ENCODE assay signal across 8 mouse cellular contexts in the genomic region with DNA sequence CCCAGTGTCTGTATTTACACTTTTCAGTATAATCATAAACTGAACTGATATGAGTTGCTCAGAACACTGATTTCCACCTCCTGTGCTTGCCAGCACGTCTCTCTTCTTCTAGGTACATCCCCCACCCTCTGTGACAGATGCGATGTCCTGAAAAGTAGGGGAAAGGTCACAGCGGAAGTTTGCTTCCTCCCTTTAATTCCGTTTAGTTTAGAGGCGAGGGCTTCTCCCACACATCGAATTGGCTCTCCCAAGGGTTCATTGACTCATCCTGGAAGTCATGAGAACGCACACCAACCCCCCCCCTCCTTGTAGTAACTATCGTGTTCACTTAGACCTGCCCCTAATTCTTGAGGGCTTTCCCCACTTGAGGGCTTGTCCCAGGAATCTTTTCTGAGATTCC. TPM values are rescaled to one million over a fixed set of nuclear protein-coding genes. Genes with fewer than 3 reads are reported as not detected.
DNase-seq lines count a peak whose midpoint lies in the region; ATAC-seq and TF ChIP-seq lines count a peak whose summit lies in the region.

No protein-coding gene starts in this region.

- H3K27me3 ChIP-seq in testis, adult 2 months (ENCODE audit: control insufficient read depth, insufficient read depth, low read length): no peaks in the 10 kb centered on the region
- H3K27me3 ChIP-seq in heart, embryonic 14.5 days (ENCODE audit: control insufficient read depth, insufficient read depth, low read length): no peaks in the 10 kb centered on the region
- peaks cover 12% of the 10 kb centered on the region for H3K27me3 ChIP-seq in liver, embryonic 13.5 days
- no peaks in the 10 kb centered on the region for H3K27me3 ChIP-seq in hindbrain, postnatal 0 days (ENCODE audit: insufficient read depth, low read length)

- H3K27ac ChIP-seq in testis, adult 2 months (ENCODE audit: control insufficient read depth, insufficient read depth, low read depth, low read length): no peak overlapping the region
- 0 out of 4 replicates have a peak overlapping the region, but pooled peaks of 1 of the 2 experiments have one; percentile 17 for H3K27ac ChIP-seq in heart, embryonic 14.5 days (replicated peaks in 1 of 2; ENCODE audit: control insufficient read depth in 1 of 2, insufficient read depth in 1 of 2, low read depth in 2 of 2, low read length in 2 of 2)
- H3K27ac ChIP-seq in liver, embryonic 13.5 days: peak overlapping the region; percentile 68
- no peak overlapping the region for H3K27ac ChIP-seq in hindbrain, postnatal 0 days

- no peak for ATAC-seq in heart, embryonic 14.5 days (ENCODE audit: insufficient number of reproducible peaks, insufficient read depth, low FRiP score, low read depth)
- no peak for ATAC-seq in liver, embryonic 13.5 days (ENCODE audit: low read depth)
- ATAC-seq in hindbrain, postnatal 0 days: no peak

- TF ChIP-seq CTCF in testis, adult 2 months (IDR thresholded peaks at IDR 0.05; ENCODE audit: control insufficient read depth, insufficient read depth, insufficient replicate concordance, low read depth, low read length): no peak
- no peak for TF ChIP-seq CTCF in hindbrain, postnatal 0 days (IDR thresholded peaks at IDR 0.05; ENCODE audit: low read depth)

- H3K9me3 ChIP-seq in heart, embryonic 14.5 days (ENCODE audit: control insufficient read depth, low read length): no peaks in the 10 kb centered on the region
- no peaks in the 10 kb centered on the region for H3K9me3 ChIP-seq in liver, embryonic 13.5 days (replicated peaks)
- no peaks in the 10 kb centered on the region for H3K9me3 ChIP-seq in hindbrain, postnatal 0 days (ENCODE audit: low read length)

- no peak for TF ChIP-seq POLR2A in testis, adult 2 months (IDR thresholded peaks at IDR 0.05; ENCODE audit: control insufficient read depth, low read depth, low read length)

- 4% methylated on average over 8 of the region's 8 CpGs for WGBS in heart, embryonic 14.5 days
- WGBS in liver, embryonic 13.5 days (ENCODE audit: insufficient replicate concordance): 3% methylated on average over 8 of the region's 8 CpGs
- 22% methylated on average over 8 of the region's 8 CpGs for WGBS in hindbrain, postnatal 0 days

- H3K9ac ChIP-seq in heart, embryonic 14.5 days (ENCODE audit: low read length): no peak overlapping the region
- no peak overlapping the region; the same call in 1 of the 2 replicates for H3K9ac ChIP-seq in liver, embryonic 13.5 days
- no peak overlapping the region for H3K9ac ChIP-seq in hindbrain, postnatal 0 days (replicated peaks; ENCODE audit: low read length)

- H3K4me1 ChIP-seq in testis, adult 2 months (ENCODE audit: control insufficient read depth, insufficient read depth, low read length): peaks cover 9% of the 10 kb centered on the region
- H3K4me1 ChIP-seq in heart, embryonic 14.5 days (ENCODE audit: control insufficient read depth in 2 of 2, insufficient read depth in 2 of 2, low read length in 2 of 2): peaks cover 9 to 13% of the 10 kb centered on the region in 2 experiments
- peaks cover 35% of the 10 kb centered on the region for H3K4me1 ChIP-seq in liver, embryonic 13.5 days (replicated peaks)
- H3K4me1 ChIP-seq in hindbrain, postnatal 0 days (ENCODE audit: insufficient read depth, low read length): 0 out of 2 replicates have a peak, but pooled peaks cover 10% of the 10 kb centered on the region

- peak overlapping the region; percentile 52 for H3K4me2 ChIP-seq in heart, embryonic 14.5 days (ENCODE audit: low read length)
- peak overlapping the region; percentile 43 for H3K4me2 ChIP-seq in liver, embryonic 13.5 days
- no peak overlapping the region for H3K4me2 ChIP-seq in hindbrain, postnatal 0 days (ENCODE audit: low read depth, low read length)

- DNase-seq in testis, postnatal 14 days (ENCODE audit: low spot score): no peak
- DNase-seq in liver, embryonic 13.5 days: no peak
- DNase-seq in thymus, postnatal 25 days: peak; percentile 43
- no peak for DNase-seq in hindbrain, postnatal 0 days (ENCODE audit: low spot score)
- DNase-seq in right cerebral cortex, adult 18-20 months: no peak
- no peak for DNase-seq in gastrocnemius, postnatal 4 days (ENCODE audit: low spot score in 2 of 2)

- H3K36me3 ChIP-seq in testis, adult 2 months (ENCODE audit: control insufficient read depth, insufficient read depth, low read length): no peaks in the 10 kb centered on the region
- H3K36me3 ChIP-seq in heart, embryonic 14.5 days (ENCODE audit: control insufficient read depth, insufficient read depth, low read length): peaks cover 16% of the 10 kb centered on the region
- peaks cover 16% of the 10 kb centered on the region for H3K36me3 ChIP-seq in liver, embryonic 13.5 days
- no peaks in the 10 kb centered on the region for H3K36me3 ChIP-seq in hindbrain, postnatal 0 days (ENCODE audit: insufficient read depth, low read length)

- H3K4me3 ChIP-seq in testis, adult 2 months (ENCODE audit: control insufficient read depth, low read depth, low read length): peak overlapping the region; percentile 9; the same call in 1 of the 2 replicates
- H3K4me3 ChIP-seq in heart, embryonic 14.5 days (ENCODE audit: control insufficient read depth in 1 of 2, insufficient read depth in 1 of 2, low read depth in 1 of 2, low read length in 2 of 2): no peak overlapping the region
- no peak overlapping the region for H3K4me3 ChIP-seq in liver, embryonic 13.5 days (replicated peaks)
- H3K4me3 ChIP-seq in hindbrain, postnatal 0 days (ENCODE audit: low read length): no peak overlapping the region

RNA-seq across cellular contexts. Expression of a gene that starts 1.3 kb away (rescaled TPM):
- polyA plus RNA-seq in testis, adult 2 months (2012; rRNA removed): 54.0 and 56.2 TPM in 2 replicates
- polyA plus RNA-seq in heart, embryonic 14.5 days (2014; fragmentation: Nextera tagmentation; extraction: Ambion mirVana): 26.4 and 28.2 TPM in 2 replicates
- 17.0 and 18.6 TPM in 2 replicates for polyA plus RNA-seq in liver, embryonic 13.5 days (2015; fragmentation: Nextera tagmentation; extraction: Ambion mirVana)
- 26.5 and 35.8 TPM in 2 replicates for total RNA-seq in hindbrain, postnatal 0 days (2014; rRNA removed)
- 23.3 and 25.6 TPM in 2 replicates for polyA plus RNA-seq in hindbrain, postnatal 0 days (2015; fragmentation: Nextera tagmentation; extraction: Ambion mirVana)
- 1 to 10 TPM; 7.5 to 9.5 TPM for total RNA-seq in gastrocnemius, postnatal 4 days (2021)

RNA-seq across cellular contexts. Expression of a gene that starts 8.4 kb away (rescaled TPM):
- 1,251 and 1,390 TPM in 2 replicates for polyA plus RNA-seq in testis, adult 2 months (2012; rRNA removed)
- 0.20 and 0.35 TPM in 2 replicates for polyA plus RNA-seq in heart, embryonic 14.5 days (2014; fragmentation: Nextera tagmentation; extraction: Ambion mirVana)
- 0.10 and 0.12 TPM in 2 replicates for polyA plus RNA-seq in liver, embryonic 13.5 days (2015; fragmentation: Nextera tagmentation; extraction: Ambion mirVana)
- 0.79 and 2.1 TPM in 2 replicates for total RNA-seq in hindbrain, postnatal 0 days (2014; rRNA removed)
- 0.29 and 0.39 TPM in 2 replicates for polyA plus RNA-seq in hindbrain, postnatal 0 days (2015; fragmentation: Nextera tagmentation; extraction: Ambion mirVana)
- under 1 TPM in 1 of 2 experiments, not detected in 1; 0.31 TPM for total RNA-seq in gastrocnemius, postnatal 4 days (2021)

RNA-seq across cellular contexts. Expression of a gene that starts 48.0 kb away (rescaled TPM):
- 369 and 372 TPM in 2 replicates for polyA plus RNA-seq in testis, adult 2 months (2012; rRNA removed)
- polyA plus RNA-seq in heart, embryonic 14.5 days (2014; fragmentation: Nextera tagmentation; extraction: Ambion mirVana): 0.15 TPM in 1 of 2 replicates, not detected in the other
- polyA plus RNA-seq in liver, embryonic 13.5 days (2015; fragmentation: Nextera tagmentation; extraction: Ambion mirVana): not detected in 2 replicates
- not detected in 2 replicates for total RNA-seq in hindbrain, postnatal 0 days (2014; rRNA removed)
- polyA plus RNA-seq in hindbrain, postnatal 0 days (2015; fragmentation: Nextera tagmentation; extraction: Ambion mirVana): 0.13 TPM in 1 of 2 replicates, not detected in the other
- total RNA-seq in gastrocnemius, postnatal 4 days (2021): not detected

RNA-seq across cellular contexts. Expression of a gene that starts 54.8 kb away (rescaled TPM):
- 6.1 and 7.7 TPM in 2 replicates for polyA plus RNA-seq in testis, adult 2 months (2012; rRNA removed)
- 32.2 and 32.5 TPM in 2 replicates for polyA plus RNA-seq in heart, embryonic 14.5 days (2014; fragmentation: Nextera tagmentation; extraction: Ambion mirVana)
- polyA plus RNA-seq in liver, embryonic 13.5 days (2015; fragmentation: Nextera tagmentation; extraction: Ambion mirVana): 9.5 and 10.0 TPM in 2 replicates
- 37.8 and 46.3 TPM in 2 replicates for total RNA-seq in hindbrain, postnatal 0 days (2014; rRNA removed)
- 63.4 and 64.4 TPM in 2 replicates for polyA plus RNA-seq in hindbrain, postnatal 0 days (2015; fragmentation: Nextera tagmentation; extraction: Ambion mirVana)
- total RNA-seq in gastrocnemius, postnatal 4 days (2021): 10 to 100 TPM; 25.3 to 29.8 TPM

Comparison
In these comparisons a context has a peak if more than half of its experiments do, and no peak if none do; other contexts are left out.
1. RNA of a gene that starts 8.4 kb away (polyA plus RNA-seq): 1,251 to 1,390 TPM in testis, adult 2 months; 0.29 to 0.39 TPM in hindbrain, postnatal 0 days, 0.20 to 0.35 TPM in heart, embryonic 14.5 days and 0.10 to 0.12 TPM in liver, embryonic 13.5 days; every median in the first group is over 100 times any median in the second.
2. RNA of a gene that starts 48.0 kb away (polyA plus RNA-seq): 369 to 372 TPM in testis, adult 2 months; 0.15 TPM in heart, embryonic 14.5 days, 0.13 TPM in hindbrain, postnatal 0 days and not detected in liver, embryonic 13.5 days; every median in the first group is over 100 times any median in the second.